Mouse (Mus musculus): ENCODE measurements around the gene Nckap5l.

- no peak for TF ChIP-seq CTCF (IDR thresholded peaks at IDR 0.05)
- no peak for TF ChIP-seq EP300 (IDR thresholded peaks at IDR 0.05)
Measured at GRCm38 (mm10) chr15:99396462-99396861, 61.1 kb downstream of the Nckap5l start.
